Mouse (Mus musculus) C2C12 (cell line): Measurements from ENCODE around the gene Nphs2. TPM values are rescaled to one million over a fixed set of nuclear protein-coding genes. Genes with fewer than 3 reads are reported as not detected.
"Not testable (repeated sequence)": the region's sequence is repeated elsewhere in the genome, so short reads cannot be mapped to it uniquely, and the experiment has no call there.

Experiments used
- H3K27me3 ChIP-seq: one replicate; pipeline ENCODE4 v1.6.1; 2011; ENCODE audit not compliant: control insufficient read depth, insufficient read depth, insufficient read length
- H3K36me3 ChIP-seq: one replicate; pipeline ENCODE4 v1.6.1; 2011; ENCODE audit not compliant: control insufficient read depth, insufficient read depth
- H3K4me3 ChIP-seq: one replicate; pipeline ENCODE4 v1.5.1; 2011; ENCODE audit warnings: mild to moderate bottlenecking, control low read depth; ENCODE audit not compliant: poor library complexity, insufficient read depth, severe bottlenecking
- H3K79me2 ChIP-seq: one replicate; pipeline ENCODE4 v1.6.1; 2011; ENCODE audit not compliant: control insufficient read depth, insufficient read depth
- H3K79me3 ChIP-seq: one replicate; pipeline ENCODE4 v1.6.1; 2011; ENCODE audit warnings: low read depth, control low read depth
- H3ac ChIP-seq: one replicate; pipeline ENCODE3; 2011; ENCODE audit warnings: low read depth; ENCODE audit not compliant: control insufficient read depth, insufficient read length
- CEBPB ChIP-seq: IDR thresholded peaks from one replicate; pipeline ENCODE4 v1.6.1; 2011; ENCODE audit warnings: low read depth, mild to moderate bottlenecking, control low read depth, moderate library complexity
- CTCF ChIP-seq: IDR thresholded peaks from one replicate; pipeline ENCODE4 v1.5.1; 2011; ENCODE audit not compliant: control insufficient read depth, insufficient read depth, insufficient read length
- FOSL1 ChIP-seq: IDR thresholded peaks from one replicate; pipeline ENCODE4 v1.8.0; 2011; ENCODE audit warnings: mild to moderate bottlenecking, low read length; ENCODE audit not compliant: poor library complexity, insufficient read depth, severe bottlenecking
- MAX ChIP-seq: IDR thresholded peaks from one replicate; pipeline ENCODE4 v1.6.1; 2011; ENCODE audit warnings: mild to moderate bottlenecking, control low read depth
- MYOD1 ChIP-seq: IDR thresholded peaks from one replicate; pipeline ENCODE4 v1.6.1; 2011; ENCODE audit warnings: low read depth; ENCODE audit not compliant: control insufficient read depth, insufficient read length
- MYOG ChIP-seq: IDR thresholded peaks from one replicate; pipeline ENCODE4 v1.6.1; 2011; ENCODE audit not compliant: control insufficient read depth, insufficient read length; ENCODE audit errors: extremely low read depth
- USF1 ChIP-seq: IDR thresholded peaks from one replicate; pipeline ENCODE4 v1.6.1; 2011; ENCODE audit warnings: low read depth, mild to moderate bottlenecking, control low read depth, moderate library complexity
- polyA plus RNA-seq: library from polyadenylated mRNA; unstranded; fragments of >200 nt; fragmentation: generic; extraction: Trizol; gene quantifications from one replicate; pipeline ENCODE4 v1.2.1, GENCODE M21; 2012; ENCODE audit warnings: missing spikeins

The Nphs2 gene
- polyA plus RNA-seq, 1 experiment, result 0.04 TPM

DNA sequence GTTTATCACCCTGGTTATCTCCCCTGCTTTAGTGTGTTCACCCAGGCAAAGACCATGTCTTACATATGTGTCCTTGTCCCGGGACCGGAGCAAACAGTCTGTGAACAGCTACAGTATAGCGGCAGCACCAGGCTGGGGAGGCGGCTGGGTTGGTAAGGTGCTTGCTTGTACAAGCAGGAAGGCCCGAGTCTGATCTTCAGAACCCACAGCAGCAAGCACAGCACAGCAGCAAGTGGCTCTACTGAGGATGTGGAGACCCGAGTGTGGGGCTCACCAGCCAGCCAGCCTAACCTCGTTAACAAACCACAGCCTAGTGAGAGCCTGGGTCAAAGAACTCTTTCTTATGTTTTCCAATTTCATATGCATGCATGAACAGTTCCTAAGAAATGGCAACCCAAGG is 30.4 kb upstream of the Nphs2 start:
- Histone ChIP-seq H3K79me2 (no peaks in the 10 kb centered on the region), H3K4me3 (no peak overlapping the region), H3K27me3 (no peaks in the 10 kb centered on the region), H3ac (no peak overlapping the region), H3K36me3 (no peaks in the 10 kb centered on the region), H3K79me3 (no peaks in the 10 kb centered on the region)
- TF ChIP-seq CTCF (no peak), MYOD1 (no peak), MAX (no peak), FOSL1 (no peak), MYOG (no peak)

DNA sequence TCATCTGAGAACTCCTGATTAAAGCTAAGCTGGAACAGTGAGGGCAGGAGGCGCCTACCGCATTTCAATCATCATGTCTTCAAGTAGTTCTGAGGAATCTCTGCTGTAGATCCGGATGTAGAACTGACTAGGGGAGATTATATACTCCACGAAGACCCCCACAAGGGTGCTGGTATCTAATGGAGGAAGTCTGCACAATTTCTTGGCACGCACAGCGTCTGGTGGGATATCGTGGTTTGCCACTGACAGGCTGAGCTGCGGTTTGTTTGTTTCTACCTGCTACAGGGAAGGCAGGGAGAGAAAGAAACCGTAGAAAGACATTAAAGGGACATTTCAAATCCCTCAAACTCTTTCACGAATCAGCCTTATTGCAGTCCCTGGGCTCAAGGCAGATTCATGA is 26.3 kb upstream of the Nphs2 start:
- Histone ChIP-seq H3K4me3 (no peak overlapping the region), H3K27me3 (no peaks in the 10 kb centered on the region), H3ac (no peak overlapping the region), H3K79me2 (no peaks in the 10 kb centered on the region), H3K36me3 (no peaks in the 10 kb centered on the region), H3K79me3 (no peaks in the 10 kb centered on the region)
- no peak for TF ChIP-seq USF1
- TF ChIP-seq MAX, result no peak

DNA sequence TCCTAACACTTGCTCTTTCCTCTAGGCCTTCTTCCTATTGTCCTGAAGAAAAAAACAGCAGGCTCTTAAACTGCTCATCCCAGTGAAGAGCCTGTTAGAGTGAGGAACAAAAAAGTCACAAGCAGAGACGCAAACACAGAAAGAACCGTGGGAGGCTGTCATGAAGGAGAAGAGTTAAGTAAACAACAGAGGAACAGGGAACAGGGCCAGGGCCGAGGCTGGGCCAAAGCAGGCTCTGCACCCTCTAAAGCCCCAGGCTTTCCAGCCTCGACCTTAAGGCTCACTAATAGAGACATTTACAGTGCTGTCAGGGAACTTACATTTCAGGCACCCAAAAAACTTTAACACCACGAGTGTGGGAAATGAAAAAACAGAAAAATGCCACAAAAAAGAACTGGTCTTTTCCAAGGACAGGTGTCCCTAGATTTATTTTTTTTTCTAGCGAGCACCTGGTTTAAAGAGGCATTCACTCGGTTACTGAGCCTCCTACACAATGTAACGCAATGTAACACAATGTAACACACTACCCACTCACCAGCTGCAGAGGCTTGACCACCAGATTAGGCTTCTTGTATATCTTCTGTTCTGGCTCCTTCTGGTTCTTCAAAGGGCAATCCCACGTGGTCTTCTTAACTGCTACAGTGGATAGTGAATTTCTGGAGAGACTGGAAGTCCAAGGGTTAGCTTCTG is 25.5 kb upstream of the Nphs2 start:
- no peak for TF ChIP-seq MYOD1
- TF ChIP-seq USF1, result no peak
- no peak for TF ChIP-seq FOSL1
- TF ChIP-seq CTCF, result no peak
- no peak for TF ChIP-seq CEBPB
- TF ChIP-seq MAX, result no peak
- TF ChIP-seq MYOG, result no peak
- H3ac ChIP-seq, result no peak overlapping the region

DNA sequence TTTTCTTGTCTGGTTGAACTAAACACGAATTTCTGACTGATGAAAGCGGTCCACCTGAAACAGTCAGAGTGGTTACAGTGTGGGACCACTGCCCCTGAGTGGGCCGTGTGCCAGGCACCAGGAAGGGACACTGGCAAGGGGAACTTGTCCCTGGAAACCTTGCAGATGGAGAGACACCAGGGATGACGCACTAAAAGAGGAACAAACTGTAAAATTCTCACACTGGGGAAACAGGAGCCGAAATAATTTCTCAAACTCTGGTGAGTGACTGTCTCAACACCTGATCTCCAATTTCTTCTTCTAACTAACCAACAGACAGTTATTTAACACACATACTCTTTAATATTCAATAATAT is 25.0 kb upstream of the Nphs2 start:
- H3K27me3 ChIP-seq, result no peaks in the 10 kb centered on the region
- no peak overlapping the region for H3K4me3 ChIP-seq
- H3K79me3 ChIP-seq, result no peaks in the 10 kb centered on the region
- TF ChIP-seq CEBPB (no peak), MYOG (no peak), FOSL1 (no peak), CTCF (no peak), MAX (no peak), USF1 (no peak), MYOD1 (no peak)
- H3K79me2 ChIP-seq, result no peaks in the 10 kb centered on the region
- no peaks in the 10 kb centered on the region for H3K36me3 ChIP-seq
- H3ac ChIP-seq, result no peak overlapping the region

More for the DNA sequence above, 25.5 kb upstream of the Nphs2 start:
- Histone ChIP-seq H3K36me3 (no peaks in the 10 kb centered on the region), H3K79me3 (no peaks in the 10 kb centered on the region), H3K79me2 (no peaks in the 10 kb centered on the region), H3K4me3 (no peak overlapping the region), H3K27me3 (no peaks in the 10 kb centered on the region)

DNA sequence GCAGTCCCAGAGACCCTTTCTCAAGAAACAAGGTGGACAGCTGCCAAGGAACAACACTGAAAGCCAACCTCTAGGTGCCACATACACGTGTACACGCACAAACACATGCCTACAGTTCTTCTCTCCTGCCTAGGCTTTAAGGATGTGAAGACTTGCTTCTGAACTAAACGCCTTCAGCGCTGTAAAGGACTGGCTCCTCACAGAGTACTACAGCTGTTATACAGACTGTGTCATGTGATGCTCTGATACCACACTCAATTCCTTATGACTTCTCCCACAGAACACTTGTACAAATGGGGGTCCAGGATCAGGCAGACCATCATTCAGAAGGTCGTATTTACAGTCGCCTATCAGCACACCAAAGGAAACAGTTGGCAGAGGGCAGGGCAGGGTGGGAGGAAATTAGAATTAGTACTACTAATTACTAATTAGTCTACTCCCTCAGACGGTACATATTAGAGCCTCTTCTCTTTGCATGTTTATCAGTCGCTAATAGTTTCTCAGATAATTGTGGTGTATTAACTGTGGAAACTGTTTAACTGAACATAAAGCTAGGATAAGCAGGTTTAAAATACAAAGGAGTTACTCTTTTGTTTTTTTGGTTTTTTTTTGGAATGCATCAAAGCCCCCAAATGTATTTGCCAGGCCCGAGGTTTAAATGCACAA is 21.8 kb upstream of the Nphs2 start:
- Histone ChIP-seq H3K79me2 (no peaks in the 10 kb centered on the region), H3K36me3 (no peaks in the 10 kb centered on the region), H3K4me3 (no peak overlapping the region), H3K27me3 (no peaks in the 10 kb centered on the region), H3ac (no peak overlapping the region), H3K79me3 (no peaks in the 10 kb centered on the region)
- TF ChIP-seq MYOD1 (no peak), USF1 (peak; percentile 24), CTCF (no peak), MYOG (no peak)

DNA sequence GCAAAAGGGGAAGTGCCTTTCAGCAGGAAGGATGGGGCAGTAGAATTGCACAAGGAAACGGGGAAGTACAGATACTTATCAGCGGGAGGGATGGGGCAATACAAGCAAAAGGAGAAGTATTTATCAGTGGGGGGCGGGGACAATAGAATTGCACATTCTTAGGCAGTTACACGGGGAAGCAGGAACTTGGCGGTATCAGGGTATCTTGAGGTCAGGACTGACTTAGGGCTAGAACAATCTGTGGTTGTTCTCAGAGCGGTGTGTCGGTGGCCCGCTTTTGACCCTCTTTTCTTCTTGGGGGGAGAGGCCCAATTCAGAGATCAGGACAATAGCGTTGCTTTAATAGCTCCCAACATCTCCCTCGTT is 21.3 kb upstream of the Nphs2 start:
- not testable (repeated sequence) for H3K36me3 ChIP-seq, H3ac ChIP-seq, H3K4me3 ChIP-seq, H3K27me3 ChIP-seq, H3K79me2 ChIP-seq, H3K79me3 ChIP-seq
